Mouse (Mus musculus) heart, adult 2 months (tissue): ENCODE measurements around the gene Rrp8.

ENCODE experiments used
- CTCF ChIP-seq: fragments of 200-600 bp; IDR thresholded peaks from 2 replicates; pipeline ENCODE4 v1.8.1; 2022; ENCODE audit warnings: antibody characterized with exemption, mild to moderate bottlenecking, moderate library complexity
- EP300 ChIP-seq: fragments of 200-500 bp; IDR thresholded peaks from 2 replicates; pipeline ENCODE4 v1.6.1; 2011; ENCODE audit warnings: low read depth, low read length, control low read depth; ENCODE audit not compliant: insufficient read depth
- POLR2A ChIP-seq: fragments of 200-500 bp; IDR thresholded peaks from 2 replicates; pipeline ENCODE4 v1.6.1; 2011; ENCODE audit warnings: mild to moderate bottlenecking, low read depth, low read length, control low read depth; ENCODE audit not compliant: insufficient read depth

DNA sequence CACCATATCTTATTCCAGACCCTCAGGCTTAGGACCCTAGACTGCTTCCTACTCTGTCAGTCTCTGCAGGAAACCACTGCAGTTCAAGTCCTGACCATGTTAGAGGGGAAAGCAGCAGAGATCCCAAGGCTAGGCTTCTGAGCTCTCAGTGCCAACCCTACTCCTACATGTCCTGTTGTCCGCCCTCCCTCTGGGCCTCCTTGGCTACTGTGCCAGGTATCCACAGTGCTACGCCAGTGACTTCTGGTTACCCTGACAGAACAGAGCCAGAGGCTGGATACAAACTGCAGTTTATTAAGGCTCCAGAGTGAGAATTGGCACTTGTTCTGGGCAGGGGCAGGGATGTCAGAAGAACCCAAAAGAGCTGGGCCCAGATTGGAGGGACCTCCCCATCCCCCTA lies 15.5 kb upstream of the Rrp8 start:
- TF ChIP-seq CTCF (no peak), POLR2A (no peak), EP300 (no peak)
